Mouse (Mus musculus) neutrophil, adult 65 days (primary cell): ENCODE measurements around the gene Mrps31. TPM values are rescaled to one million over a fixed set of nuclear protein-coding genes. Genes with fewer than 3 reads are reported as not detected.

ENCODE experiments used
- total RNA-seq: library from RNA; stranded (reverse); gene quantifications from 2 replicates; pipeline ENCODE4 v1.2.4, GENCODE M21; 2023

Gene Mrps31
- 5.4 and 6.2 TPM in 2 replicates for total RNA-seq

GRCm38 (mm10) chr8:22411282-22411702, at the start of gene Mrps31:
TSS of gene Mrps31 (plus strand) at chr8:22411361.

GRCm38 (mm10) chr8:22398142-22398951, 12.8 kb upstream of the Mrps31 start, which contains the start of gene Slc25a15:
TSS of gene Slc25a15 (minus strand) at chr8:22398597.

Other genes with a start within 250 kb of the Mrps31 start
- 1.3 and 1.4 TPM in 2 replicates for gene Nek3, start 244.9 kb upstream of the Mrps31 start, total RNA-seq
- 18.0 and 22.5 TPM in 2 replicates for gene Ckap2, start 225.5 kb upstream of the Mrps31 start, total RNA-seq
- gene Vps36, start 218.6 kb upstream of the Mrps31 start, total RNA-seq: 21.5 and 25.3 TPM in 2 replicates
- 0.45 and 0.63 TPM in 2 replicates for gene Thsd1, start 184.0 kb upstream of the Mrps31 start, total RNA-seq
- gene Tpte, start 127.9 kb upstream of the Mrps31 start, total RNA-seq: not detected in 2 replicates
- gene Slc25a15, start 12.8 kb upstream of the Mrps31 start, total RNA-seq: 1.3 and 1.5 TPM in 2 replicates